Mouse (Mus musculus): ENCODE results near the gene Bmp3.

- TF ChIP-seq CTCF (IDR thresholded peaks at IDR 0.05; ENCODE audit: control insufficient read depth, insufficient read depth, low read length), result no peak
- no peak for TF ChIP-seq POLR2A (IDR thresholded peaks at IDR 0.05; ENCODE audit: borderline replicate concordance, control insufficient read depth, low read depth, low read length)
Observed at GRCm38 (mm10) chr5:98834300-98834699, 19.9 kb upstream of the Bmp3 start.

Data from bone marrow, adult 2 months (tissue).